Mouse (Mus musculus) midbrain, embryonic 15.5 days (tissue): ENCODE data around the gene Ecm2. TPM values are rescaled to one million over a fixed set of nuclear protein-coding genes. Genes with fewer than 3 reads are reported as not detected.

ENCODE experiments used
- ATAC-seq: fragments of 200-750 bp; cut with Nextera tagmentation; replicated peaks from 2 replicates; pipeline ENCODE4 v1.8.0; 2017; ENCODE audit warnings: moderate TSS enrichment
- H3K27ac ChIP-seq: fragments of 300-500 bp; sonication (generic); 2 replicates; pipeline ENCODE4 v1.5.1; 2015; ENCODE audit warnings: mild to moderate bottlenecking, inconsistent platforms
- H3K27me3 ChIP-seq: fragments of 300-500 bp; sonication (generic); replicated peaks from 2 replicates; pipeline ENCODE4 v1.6.1; 2015; ENCODE audit warnings: inconsistent platforms
- H3K36me3 ChIP-seq: fragments of 300-500 bp; sonication (generic); replicated peaks from 2 replicates; pipeline ENCODE4 v1.6.1; 2015; ENCODE audit warnings: inconsistent platforms
- H3K4me1 ChIP-seq: fragments of 300-500 bp; sonication (generic); 2 replicates; pipeline ENCODE4 v1.6.1; 2015; ENCODE audit warnings: inconsistent platforms
- H3K4me2 ChIP-seq: fragments of 300-500 bp; sonication (generic); 2 replicates; pipeline ENCODE4 v1.6.1; 2015; ENCODE audit warnings: inconsistent platforms, mild to moderate bottlenecking, moderate library complexity
- H3K4me3 ChIP-seq: fragments of 300-500 bp; sonication (generic); 2 replicates; pipeline ENCODE4 v1.5.1; 2015; ENCODE audit warnings: mild to moderate bottlenecking, inconsistent platforms
- H3K9ac ChIP-seq: fragments of 300-500 bp; sonication (generic); 2 replicates; pipeline ENCODE4 v1.6.1; 2015; ENCODE audit warnings: mild to moderate bottlenecking, inconsistent platforms
- H3K9me3 ChIP-seq: fragments of 300-500 bp; sonication (generic); 2 replicates; pipeline ENCODE4 v1.6.1; 2016; ENCODE audit warnings: inconsistent platforms
- WGBS: fragments of 180-500 bp; shearing (Covaris S2); methylation state at CpG from one replicate; pipeline ENCODE4 v1.1.7; 2015; ENCODE audit warnings: mixed read lengths; 5-methylcytosine and 5-hydroxymethylcytosine counted together
- polyA plus RNA-seq: library from polyadenylated mRNA; unstranded; fragments of >200 nt; fragmentation: Nextera tagmentation; extraction: Ambion mirVana; gene quantifications from 2 replicates; pipeline ENCODE4 v1.2.1, GENCODE M21; 2015

Ecm2 gene
- polyA plus RNA-seq, 1 experiment from 2014 or later, result 1.9 TPM

GRCm38 (mm10) chr13:49472676-49473005, 32.0 kb upstream of the Ecm2 start:
- WGBS, result 93% methylated on average over 6 of the region's 6 CpGs
- H3K27me3 ChIP-seq, result no peaks in the 10 kb centered on the region

GRCm38 (mm10) chr13:49477887-49478286, 26.7 kb upstream of the Ecm2 start:
- no peaks in the 10 kb centered on the region for H3K36me3 ChIP-seq

More at GRCm38 (mm10) chr13:49472676-49473005, 32.0 kb upstream of the Ecm2 start:
- Histone ChIP-seq H3K36me3 (no peaks in the 10 kb centered on the region), H3K4me3 (no peak overlapping the region), H3K9ac (no peak overlapping the region), H3K4me1 (no peaks in the 10 kb centered on the region), H3K9me3 (no peaks in the 10 kb centered on the region), H3K4me2 (no peak overlapping the region), H3K27ac (no peak overlapping the region)
- no peak for ATAC-seq

GRCm38 (mm10) chr13:49478851-49479374, 25.7 kb upstream of the Ecm2 start:
- Histone ChIP-seq H3K9me3 (no peaks in the 10 kb centered on the region), H3K4me3 (no peak overlapping the region), H3K27ac (no peak overlapping the region), H3K36me3 (no peaks in the 10 kb centered on the region), H3K4me2 (no peak overlapping the region), H3K4me1 (no peaks in the 10 kb centered on the region), H3K27me3 (no peaks in the 10 kb centered on the region), H3K9ac (no peak overlapping the region)
- 96% methylated on average over 6 of the region's 6 CpGs for WGBS
- ATAC-seq, result no peak

More at GRCm38 (mm10) chr13:49477887-49478286, 26.7 kb upstream of the Ecm2 start:
- H3K27me3 ChIP-seq, result no peaks in the 10 kb centered on the region
- H3K9ac ChIP-seq, result no peak overlapping the region
- H3K9me3 ChIP-seq, result no peaks in the 10 kb centered on the region
- no peak for ATAC-seq
- H3K27ac ChIP-seq, result no peak overlapping the region
- no peak overlapping the region for H3K4me3 ChIP-seq
- 89% methylated on average over 3 of the region's 3 CpGs for WGBS
- H3K4me1 ChIP-seq, result no peaks in the 10 kb centered on the region
- no peak overlapping the region for H3K4me2 ChIP-seq

GRCm38 (mm10) chr13:49479399-49479798, 25.2 kb upstream of the Ecm2 start:
- no peaks in the 10 kb centered on the region for H3K9me3 ChIP-seq
- no peak overlapping the region for H3K27ac ChIP-seq
- no peaks in the 10 kb centered on the region for H3K36me3 ChIP-seq
- H3K4me1 ChIP-seq, result no peaks in the 10 kb centered on the region
- 77% methylated on average over 4 of the region's 4 CpGs for WGBS
- H3K27me3 ChIP-seq, result no peaks in the 10 kb centered on the region
- H3K9ac ChIP-seq, result no peak overlapping the region
- no peak overlapping the region for H3K4me2 ChIP-seq
- ATAC-seq, result no peak
- no peak overlapping the region for H3K4me3 ChIP-seq

GRCm38 (mm10) chr13:49480057-49480456, 24.6 kb upstream of the Ecm2 start:
- H3K4me1 ChIP-seq, result no peaks in the 10 kb centered on the region
- H3K9ac ChIP-seq, result no peak overlapping the region
- H3K9me3 ChIP-seq, result no peaks in the 10 kb centered on the region
- no peak overlapping the region for H3K4me3 ChIP-seq
- H3K36me3 ChIP-seq, result no peaks in the 10 kb centered on the region
- ATAC-seq, result no peak
- no peak overlapping the region for H3K27ac ChIP-seq
- no peak overlapping the region for H3K4me2 ChIP-seq
- WGBS, result 80% methylated on average over 2 of the region's 2 CpGs
- no peaks in the 10 kb centered on the region for H3K27me3 ChIP-seq

- Histone ChIP-seq H3K9ac (no peak overlapping the region), H3K4me2 (no peak overlapping the region), H3K27ac (no peak overlapping the region), H3K9me3 (no peaks in the 10 kb centered on the region), H3K4me1 (no peaks in the 10 kb centered on the region), H3K4me3 (no peak overlapping the region), H3K36me3 (no peaks in the 10 kb centered on the region), H3K27me3 (no peaks in the 10 kb centered on the region)
- WGBS, result 58% methylated on average over 5 of the region's 5 CpGs
- no peak for ATAC-seq
Observed at GRCm38 (mm10) chr13:49480551-49480950, 24.1 kb upstream of the Ecm2 start.

GRCm38 (mm10) chr13:49485388-49485787, 19.2 kb upstream of the Ecm2 start:
- Histone ChIP-seq H3K9me3 (no peaks in the 10 kb centered on the region), H3K4me1 (no peaks in the 10 kb centered on the region), H3K9ac (no peak overlapping the region), H3K27me3 (no peaks in the 10 kb centered on the region), H3K4me2 (no peak overlapping the region), H3K36me3 (no peaks in the 10 kb centered on the region), H3K27ac (no peak overlapping the region), H3K4me3 (no peak overlapping the region)
- ATAC-seq, result no peak
- 92% methylated on average over 5 of the region's 5 CpGs for WGBS

GRCm38 (mm10) chr13:49492376-49493368, 11.9 kb upstream of the Ecm2 start, which contains the start of gene Tes3-ps:
Gene Tes3-ps, plus strand, starts transcription at chr13:49493318.
- Histone ChIP-seq H3K9me3 (no peaks in the 10 kb centered on the region), H3K4me2 (no peak within 1 kb of the TSS), H3K9ac (no peak within 1 kb of the TSS), H3K27ac (no peak within 1 kb of the TSS), H3K36me3 (no peaks in the 10 kb centered on the region), H3K4me1 (no peaks in the 10 kb centered on the region), H3K4me3 (no peak within 1 kb of the TSS), H3K27me3 (no peaks in the 10 kb centered on the region)
- no peak for ATAC-seq
- WGBS, result 75% methylated on average over 6 of the region's 6 CpGs

GRCm38 (mm10) chr13:49505776-49506175, 1.2 kb downstream of the Ecm2 start:
- 83% methylated on average over 4 of the region's 4 CpGs for WGBS
- Histone ChIP-seq H3K9ac (no peak overlapping the region), H3K4me3 (no peak overlapping the region), H3K9me3 (no peaks in the 10 kb centered on the region), H3K4me1 (no peaks in the 10 kb centered on the region), H3K27ac (no peak overlapping the region), H3K27me3 (no peaks in the 10 kb centered on the region), H3K36me3 (no peaks in the 10 kb centered on the region), H3K4me2 (no peak overlapping the region)
- no peak for ATAC-seq

- Histone ChIP-seq H3K9ac (no peak overlapping the region), H3K4me2 (no peak overlapping the region), H3K36me3 (no peaks in the 10 kb centered on the region), H3K27ac (no peak overlapping the region), H3K9me3 (no peaks in the 10 kb centered on the region), H3K27me3 (no peaks in the 10 kb centered on the region), H3K4me1 (no peaks in the 10 kb centered on the region), H3K4me3 (no peak overlapping the region)
- WGBS, result 80% methylated on average over 3 of the region's 3 CpGs
- no peak for ATAC-seq
Observed at GRCm38 (mm10) chr13:49507176-49507575, 2.6 kb downstream of the Ecm2 start.

- no peaks in the 10 kb centered on the region for H3K36me3 ChIP-seq
- H3K4me3 ChIP-seq, result no peak overlapping the region
- H3K27me3 ChIP-seq, result no peaks in the 10 kb centered on the region
- H3K9me3 ChIP-seq, result no peaks in the 10 kb centered on the region
- H3K27ac ChIP-seq, result no peak overlapping the region
- no peak overlapping the region for H3K9ac ChIP-seq
- WGBS, result 29% methylated on average over 2 of the region's 2 CpGs
- no peak for ATAC-seq
- H3K4me1 ChIP-seq, result no peaks in the 10 kb centered on the region
- H3K4me2 ChIP-seq, result no peak overlapping the region
Observed at GRCm38 (mm10) chr13:49518761-49519160, 14.2 kb downstream of the Ecm2 start.

- WGBS, result 83% methylated on average over 2 of the region's 2 CpGs
- no peak for ATAC-seq
Observed at GRCm38 (mm10) chr13:49526235-49526634, 21.6 kb downstream of the Ecm2 start.

GRCm38 (mm10) chr13:49530636-49531035, 26.0 kb downstream of the Ecm2 start:
- no peaks in the 10 kb centered on the region for H3K9me3 ChIP-seq
- no peak overlapping the region for H3K4me3 ChIP-seq
- no peaks in the 10 kb centered on the region for H3K36me3 ChIP-seq
- H3K9ac ChIP-seq, result no peak overlapping the region
- 97% methylated on average over 4 of the region's 4 CpGs for WGBS
- H3K27ac ChIP-seq, result no peak overlapping the region
- H3K4me2 ChIP-seq, result no peak overlapping the region
- H3K4me1 ChIP-seq, result no peaks in the 10 kb centered on the region
- H3K27me3 ChIP-seq, result no peaks in the 10 kb centered on the region
- no peak for ATAC-seq

More at GRCm38 (mm10) chr13:49526235-49526634, 21.6 kb downstream of the Ecm2 start:
- H3K4me3 ChIP-seq, result no peak overlapping the region
- no peaks in the 10 kb centered on the region for H3K9me3 ChIP-seq
- no peak overlapping the region for H3K9ac ChIP-seq
- H3K4me1 ChIP-seq, result no peaks in the 10 kb centered on the region
- no peaks in the 10 kb centered on the region for H3K27me3 ChIP-seq
- H3K36me3 ChIP-seq, result no peaks in the 10 kb centered on the region
- H3K4me2 ChIP-seq, result no peak overlapping the region
- H3K27ac ChIP-seq, result no peak overlapping the region
